Mouse (Mus musculus) kidney, postnatal 0 days (tissue): Measurements from ENCODE around the gene Plin5. TPM values are rescaled to one million over a fixed set of nuclear protein-coding genes. Genes with fewer than 3 reads are reported as not detected.
A peak's percentile ranks its signal among the peaks of the same experiment; 100 is the strongest.

Experiments
- ATAC-seq: fragments of 200-750 bp; cut with Nextera tagmentation; replicated peaks from 2 replicates; pipeline ENCODE4 v1.8.0; 2017; ENCODE audit warnings: low read depth, moderate number of reproducible peaks, moderate TSS enrichment, moderate library complexity; ENCODE audit not compliant: low FRiP score
- DNase-seq: peaks from one replicate; pipeline ENCODE4 v3.0.0-alpha.2; 2016; ENCODE audit warnings: low spot score
- H3K27ac ChIP-seq: fragments of 300-500 bp; sonication (generic); 2 replicates; pipeline ENCODE4 v1.5.1; 2014; ENCODE audit warnings: mild to moderate bottlenecking
- H3K27me3 ChIP-seq: fragments of 300-500 bp; sonication (generic); 2 replicates; pipeline ENCODE4 v1.6.1; 2014; ENCODE audit warnings: low read length, mixed read lengths; ENCODE audit not compliant: insufficient read depth
- H3K36me3 ChIP-seq: fragments of 300-500 bp; sonication (generic); 2 replicates; pipeline ENCODE4 v1.6.1; 2014; ENCODE audit warnings: low read length, mixed read lengths; ENCODE audit not compliant: insufficient read depth
- H3K4me1 ChIP-seq: fragments of 300-500 bp; sonication (generic); replicated peaks from 2 replicates; pipeline ENCODE4 v1.6.1; 2014; ENCODE audit warnings: antibody characterized with exemption, low read length, mixed read lengths; ENCODE audit not compliant: insufficient read depth
- H3K4me2 ChIP-seq: fragments of 300-500 bp; sonication (generic); 2 replicates; pipeline ENCODE4 v1.6.1; 2014; ENCODE audit warnings: mild to moderate bottlenecking, low read length, moderate library complexity, mixed read lengths
- H3K4me3 ChIP-seq: fragments of 300-500 bp; sonication (generic); replicated peaks from 2 replicates; pipeline ENCODE4 v1.5.1; 2014; ENCODE audit warnings: low read depth, low read length
- H3K9ac ChIP-seq: fragments of 300-500 bp; sonication (generic); 2 replicates; pipeline ENCODE4 v1.6.1; 2014; ENCODE audit warnings: low read depth, low read length
- H3K9me3 ChIP-seq: fragments of 300-500 bp; sonication (generic); replicated peaks from 2 replicates; pipeline ENCODE4 v1.6.1; 2016; ENCODE audit warnings: low read length, inconsistent platforms, mixed read lengths
- CTCF ChIP-seq: IDR thresholded peaks from 2 replicates; pipeline ENCODE4 v1.5.1; 2016; ENCODE audit warnings: antibody characterized with exemption, low read depth, mild to moderate bottlenecking, moderate library complexity
- WGBS: fragments of 180-500 bp; shearing (Covaris S2); extraction: QIAGEN DNeasy Blood & Tissue Kit; methylation state at CpG from one replicate; pipeline ENCODE4 v1.1.7; 2014; 5-methylcytosine and 5-hydroxymethylcytosine counted together
- polyA plus RNA-seq: library from polyadenylated mRNA; unstranded; fragments of >200 nt; fragmentation: Nextera tagmentation; extraction: Ambion mirVana; gene quantifications from 2 replicates; pipeline ENCODE4 v1.2.1, GENCODE M21; 2015

Gene Plin5
- polyA plus RNA-seq, 1 experiment from 2014 or later, result 1.3 TPM

GRCm38 (mm10) chr17:56077523-56077922 lies 39.9 kb downstream of the Plin5 start:
- Histone ChIP-seq H3K4me1 (peaks cover 17% of the 10 kb centered on the region), H3K36me3 (0 out of 2 replicates have a peak, but pooled peaks cover 6% of the 10 kb centered on the region), H3K4me2 (no peak overlapping the region), H3K9me3 (no peaks in the 10 kb centered on the region), H3K27ac (no peak overlapping the region), H3K27me3 (no peaks in the 10 kb centered on the region), H3K4me3 (no peak overlapping the region), H3K9ac (no peak overlapping the region)
- no peak for TF ChIP-seq CTCF
- 92% methylated on average over 5 of the region's 5 CpGs for whole genome bisulfite sequencing
- DNase-seq, result no peak
- ATAC-seq, result no peak

DNA sequence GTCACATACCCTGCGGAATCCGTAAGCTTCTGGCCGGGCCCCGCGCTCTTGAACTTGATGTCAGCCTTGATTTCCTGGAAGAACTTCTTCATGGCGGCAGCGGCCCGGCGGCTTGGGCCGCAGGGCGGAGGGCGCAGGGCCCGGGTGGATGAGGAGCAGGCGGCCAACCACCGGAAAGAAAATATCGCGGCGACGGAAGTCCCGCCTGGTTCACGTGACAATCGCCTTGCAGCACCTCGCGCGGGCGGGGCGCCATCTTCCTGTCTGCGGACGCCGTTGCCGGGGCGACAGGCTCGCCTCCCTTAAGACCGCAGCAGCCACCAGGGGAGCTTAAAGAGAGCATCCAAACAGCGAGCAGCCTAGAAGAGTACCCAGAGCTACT lies 42.6 kb downstream of the Plin5 start, which contains the start of gene Ubxn6:
Gene Ubxn6, minus strand, starts transcription at position 202 of the 382 bp plus-strand sequence.
- peak; percentile 57 for ATAC-seq
- peak within 1 kb of the TSS; percentile 57 for H3K4me3 ChIP-seq
- peak; percentile 99 for DNase-seq
- H3K27ac ChIP-seq, result peak within 1 kb of the TSS; percentile 97
- peak; percentile 59 for TF ChIP-seq CTCF
- H3K9me3 ChIP-seq, result no peaks in the 10 kb centered on the region
- H3K36me3 ChIP-seq, result peaks cover 24% of the 10 kb centered on the region
- H3K9ac ChIP-seq, result peak within 1 kb of the TSS; percentile 74
- H3K27me3 ChIP-seq, result no peaks in the 10 kb centered on the region
- peak within 1 kb of the TSS; percentile 58 for H3K4me2 ChIP-seq
- under 1% methylated on average over 35 of the region's 35 CpGs for WGBS
- H3K4me1 ChIP-seq, result peaks cover 4% of the 10 kb centered on the region; the same call in 1 of the 2 replicates

DNA sequence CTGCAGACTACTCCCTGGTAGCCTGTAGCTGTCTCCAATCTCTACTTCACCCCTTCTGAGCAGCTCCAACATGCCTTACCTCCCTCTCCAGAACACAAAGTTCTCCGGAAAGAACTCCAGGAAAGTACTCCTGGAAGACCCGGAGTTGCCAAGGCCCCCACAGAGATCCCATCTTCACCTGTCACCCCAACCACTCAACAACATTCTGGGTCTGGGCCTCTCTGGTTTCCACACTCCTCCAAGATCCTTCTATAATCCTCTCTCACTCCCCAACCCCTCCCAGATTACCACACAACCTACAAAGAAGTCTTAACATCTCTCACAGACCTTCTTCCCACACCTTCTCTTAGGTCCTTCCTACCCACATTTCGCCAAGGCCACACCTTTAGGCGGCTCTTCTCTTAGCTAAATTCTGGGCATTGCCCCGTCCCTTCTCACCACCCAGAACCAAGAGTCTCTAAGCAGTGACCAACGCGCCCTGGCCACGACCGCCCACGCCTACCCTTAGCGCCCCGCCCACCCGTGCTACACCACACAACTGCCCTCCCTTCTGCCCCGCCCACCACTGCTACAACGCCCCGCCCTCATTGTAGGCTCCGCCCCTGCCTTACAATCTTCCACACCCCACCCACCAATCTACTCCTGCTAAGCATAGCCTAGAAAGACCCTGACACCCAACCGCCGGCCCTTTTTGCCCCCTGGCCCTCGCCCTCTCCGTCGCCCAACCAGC lies 43.1 kb downstream of the Plin5 start:
- Histone ChIP-seq H3K9ac (peak overlapping the region; percentile 74), H3K36me3 (peaks cover 29% of the 10 kb centered on the region), H3K27ac (peak overlapping the region; percentile 97), H3K4me2 (peak overlapping the region; percentile 58), H3K4me1 (peaks cover 4% of the 10 kb centered on the region; the same call in 1 of the 2 replicates), H3K27me3 (no peaks in the 10 kb centered on the region), H3K4me3 (peak overlapping the region; percentile 57), H3K9me3 (no peaks in the 10 kb centered on the region)
- 8% methylated on average over 22 of the region's 22 CpGs for WGBS
- peak; percentile 30 for ATAC-seq
- no peak for TF ChIP-seq CTCF
- peak; percentile 96 for DNase-seq

GRCm38 (mm10) chr17:56072243-56072642 lies 45.2 kb downstream of the Plin5 start:
- ATAC-seq, result no peak
- Histone ChIP-seq H3K27me3 (no peaks in the 10 kb centered on the region), H3K4me3 (no peak overlapping the region), H3K36me3 (peaks cover 49% of the 10 kb centered on the region), H3K4me1 (peaks cover 4% of the 10 kb centered on the region; the same call in 1 of the 2 replicates), H3K4me2 (no peak overlapping the region), H3K9me3 (no peaks in the 10 kb centered on the region), H3K9ac (no peak overlapping the region), H3K27ac (no peak overlapping the region)
- TF ChIP-seq CTCF, result no peak
- DNase-seq, result no peak
- 92% methylated on average over 5 of the region's 5 CpGs for WGBS

DNA sequence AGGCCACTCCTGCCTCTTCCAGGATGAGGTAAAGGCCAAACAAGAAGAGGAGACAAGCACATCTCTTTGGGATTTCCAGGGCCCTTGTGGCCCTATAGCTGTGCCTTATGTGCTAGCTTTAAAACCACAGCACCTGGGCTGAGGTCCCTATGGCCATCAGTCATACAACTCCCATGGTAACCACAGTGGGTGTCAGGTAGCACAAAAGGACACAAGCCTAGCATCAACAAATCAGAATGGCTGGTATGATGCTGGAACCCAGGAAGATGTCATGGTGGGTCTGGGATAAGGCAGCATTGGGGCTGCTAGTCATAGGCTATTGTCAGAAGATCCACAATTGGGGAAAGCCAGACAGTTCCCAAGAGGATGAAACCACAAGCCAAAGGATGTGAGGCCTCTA lies 46.3 kb downstream of the Plin5 start:
- H3K4me2 ChIP-seq, result no peak overlapping the region
- ATAC-seq (no peak), DNase-seq (no peak)
- no peak overlapping the region for H3K9ac ChIP-seq
- peaks cover 4% of the 10 kb centered on the region; the same call in 1 of the 2 replicates for H3K4me1 ChIP-seq
- no peak overlapping the region for H3K4me3 ChIP-seq
- no peak for TF ChIP-seq CTCF
- no peak overlapping the region for H3K27ac ChIP-seq
- H3K27me3 ChIP-seq, result no peaks in the 10 kb centered on the region
- H3K36me3 ChIP-seq, result peaks cover 58% of the 10 kb centered on the region
- no peaks in the 10 kb centered on the region for H3K9me3 ChIP-seq

- ATAC-seq (no peak), DNase-seq (no peak)
- Histone ChIP-seq H3K27ac (no peak overlapping the region), H3K4me3 (no peak overlapping the region), H3K4me2 (no peak overlapping the region), H3K27me3 (no peaks in the 10 kb centered on the region), H3K4me1 (peaks cover 4% of the 10 kb centered on the region; the same call in 1 of the 2 replicates), H3K9ac (no peak overlapping the region), H3K36me3 (peaks cover 71% of the 10 kb centered on the region), H3K9me3 (no peaks in the 10 kb centered on the region)
- TF ChIP-seq CTCF, result no peak
- 95% methylated on average over 14 of the region's 14 CpGs for WGBS
These were observed 48.3 kb downstream of the Plin5 start for GRCm38 (mm10) chr17:56069066-56069465.
